Mouse (Mus musculus) neural tube, embryonic 12.5 days (tissue): ENCODE results near the gene Rassf2. TPM values are rescaled to one million over a fixed set of nuclear protein-coding genes. Genes with fewer than 3 reads are reported as not detected.

ENCODE experiments used
- ATAC-seq: fragments of 200-750 bp; cut with Nextera tagmentation; 2 replicates; pipeline ENCODE4 v1.8.0; 2017; ENCODE audit warnings: low read depth, mild to moderate bottlenecking, moderate TSS enrichment, moderate library complexity; ENCODE audit not compliant: low FRiP score
- H3K27ac ChIP-seq: fragments of 300-500 bp; sonication (generic); 2 replicates; pipeline ENCODE4 v1.5.1; 2016
- H3K27me3 ChIP-seq: fragments of 300-500 bp; sonication (generic); replicated peaks from 2 replicates; pipeline ENCODE4 v1.6.1; 2016; ENCODE audit warnings: mild to moderate bottlenecking
- H3K36me3 ChIP-seq: fragments of 300-500 bp; sonication (generic); 2 replicates; pipeline ENCODE4 v1.6.1; 2016; ENCODE audit warnings: mild to moderate bottlenecking
- H3K4me1 ChIP-seq: fragments of 300-500 bp; sonication (generic); 2 replicates; pipeline ENCODE4 v1.6.1; 2016
- H3K4me2 ChIP-seq: fragments of 300-500 bp; sonication (generic); replicated peaks from 2 replicates; pipeline ENCODE4 v1.6.1; 2016; ENCODE audit warnings: mild to moderate bottlenecking
- H3K4me3 ChIP-seq: fragments of 300-500 bp; sonication (generic); 2 replicates; pipeline ENCODE4 v1.5.1; 2016
- H3K9ac ChIP-seq: fragments of 300-500 bp; sonication (generic); 2 replicates; pipeline ENCODE4 v1.6.1; 2016; ENCODE audit warnings: mild to moderate bottlenecking
- H3K9me3 ChIP-seq: fragments of 300-500 bp; sonication (generic); 2 replicates; pipeline ENCODE4 v1.6.1; 2016; ENCODE audit warnings: mild to moderate bottlenecking
- WGBS: fragments of 180-500 bp; shearing (Covaris S2); methylation state at CpG from one replicate; pipeline ENCODE4 v1.1.7; 2016; 5-methylcytosine and 5-hydroxymethylcytosine counted together
- polyA plus RNA-seq: library from polyadenylated mRNA; unstranded; fragments of >200 nt; fragmentation: Nextera tagmentation; extraction: Ambion mirVana; gene quantifications from 2 replicates; pipeline ENCODE4 v1.2.1, GENCODE M21; 2016

Rassf2 gene
- polyA plus RNA-seq, 1 experiment from 2014 or later = 30.6 TPM

- no peak overlapping the region for H3K9ac ChIP-seq
- H3K9me3 ChIP-seq = no peaks in the 10 kb centered on the region
- no peaks in the 10 kb centered on the region for H3K27me3 ChIP-seq
- H3K4me1 ChIP-seq = 0 out of 2 replicates have a peak, but pooled peaks cover 4% of the 10 kb centered on the region
- no peak for ATAC-seq
- no peak overlapping the region for H3K4me3 ChIP-seq
- no peak overlapping the region for H3K4me2 ChIP-seq
- WGBS = 56% methylated on average over 7 of the region's 7 CpGs
- no peak overlapping the region for H3K27ac ChIP-seq
- peaks cover 7% of the 10 kb centered on the region; the same call in 1 of the 2 replicates for H3K36me3 ChIP-seq
These were observed 12.4 kb downstream of the Rassf2 start for GRCm38 (mm10) chr2:132017611-132018010.

- no peaks in the 10 kb centered on the region for H3K27me3 ChIP-seq
- no peaks in the 10 kb centered on the region for H3K9me3 ChIP-seq
- 88% methylated on average over 1 of the region's 1 CpGs for WGBS
- H3K4me1 ChIP-seq = 0 out of 2 replicates have a peak, but pooled peaks cover 3% of the 10 kb centered on the region
- H3K9ac ChIP-seq = no peak overlapping the region
- no peak overlapping the region for H3K4me2 ChIP-seq
- no peak overlapping the region for H3K27ac ChIP-seq
- H3K36me3 ChIP-seq = peaks cover 23% of the 10 kb centered on the region
- no peak for ATAC-seq
- H3K4me3 ChIP-seq = no peak overlapping the region
These were observed 14.0 kb downstream of the Rassf2 start for GRCm38 (mm10) chr2:132016034-132016433.

GRCm38 (mm10) chr2:132013152-132013551, 16.9 kb downstream of the Rassf2 start:
- Histone ChIP-seq H3K27ac (no peak overlapping the region), H3K9me3 (no peaks in the 10 kb centered on the region), H3K9ac (no peak overlapping the region), H3K4me3 (no peak overlapping the region), H3K36me3 (peaks cover 46% of the 10 kb centered on the region), H3K4me2 (no peak overlapping the region), H3K4me1 (no peaks in the 10 kb centered on the region), H3K27me3 (no peaks in the 10 kb centered on the region)
- WGBS = 92% methylated on average over 4 of the region's 4 CpGs
- ATAC-seq = no peak

GRCm38 (mm10) chr2:132010781-132011180, 19.3 kb downstream of the Rassf2 start:
- no peak for ATAC-seq
- H3K4me1 ChIP-seq = no peaks in the 10 kb centered on the region
- no peaks in the 10 kb centered on the region for H3K27me3 ChIP-seq
- no peak overlapping the region for H3K4me2 ChIP-seq
- H3K4me3 ChIP-seq = no peak overlapping the region
- H3K9ac ChIP-seq = no peak overlapping the region
- peaks cover 61% of the 10 kb centered on the region for H3K36me3 ChIP-seq
- H3K27ac ChIP-seq = no peak overlapping the region
- H3K9me3 ChIP-seq = no peaks in the 10 kb centered on the region
- 97% methylated on average over 2 of the region's 2 CpGs for WGBS

- Histone ChIP-seq H3K9ac (no peak overlapping the region), H3K9me3 (no peaks in the 10 kb centered on the region), H3K27ac (no peak overlapping the region), H3K4me3 (no peak overlapping the region), H3K4me1 (no peaks in the 10 kb centered on the region), H3K4me2 (no peak overlapping the region), H3K36me3 (peaks cover 86% of the 10 kb centered on the region), H3K27me3 (no peaks in the 10 kb centered on the region)
- 68% methylated on average over 4 of the region's 4 CpGs for WGBS
- ATAC-seq = no peak
These were observed 21.9 kb downstream of the Rassf2 start for GRCm38 (mm10) chr2:132008186-132008585.

GRCm38 (mm10) chr2:132007475-132007819, 22.6 kb downstream of the Rassf2 start:
- Histone ChIP-seq H3K9ac (no peak overlapping the region), H3K27ac (no peak overlapping the region), H3K4me3 (no peak overlapping the region), H3K36me3 (peaks cover 86% of the 10 kb centered on the region), H3K9me3 (no peaks in the 10 kb centered on the region), H3K27me3 (no peaks in the 10 kb centered on the region), H3K4me1 (no peaks in the 10 kb centered on the region), H3K4me2 (no peak overlapping the region)
- ATAC-seq = no peak
- WGBS = 44% methylated on average over 6 of the region's 6 CpGs

GRCm38 (mm10) chr2:132006561-132007474, 23.2 kb downstream of the Rassf2 start:
- no peaks in the 10 kb centered on the region for H3K27me3 ChIP-seq
- H3K27ac ChIP-seq = no peak overlapping the region
- ATAC-seq = no peak
- no peak overlapping the region for H3K9ac ChIP-seq
- 84% methylated on average over 18 of the region's 18 CpGs for WGBS
- no peak overlapping the region for H3K4me2 ChIP-seq
- no peaks in the 10 kb centered on the region for H3K4me1 ChIP-seq
- H3K36me3 ChIP-seq = peaks cover 84% of the 10 kb centered on the region
- H3K4me3 ChIP-seq = no peak overlapping the region
- H3K9me3 ChIP-seq = no peaks in the 10 kb centered on the region

GRCm38 (mm10) chr2:132005445-132005844, 24.6 kb downstream of the Rassf2 start:
- H3K27me3 ChIP-seq = no peaks in the 10 kb centered on the region
- 93% methylated on average over 4 of the region's 4 CpGs for whole genome bisulfite sequencing
- H3K27ac ChIP-seq = no peak overlapping the region
- H3K4me2 ChIP-seq = no peak overlapping the region
- H3K9ac ChIP-seq = no peak overlapping the region
- no peaks in the 10 kb centered on the region for H3K4me1 ChIP-seq
- H3K36me3 ChIP-seq = peaks cover 79% of the 10 kb centered on the region
- H3K4me3 ChIP-seq = no peak overlapping the region
- H3K9me3 ChIP-seq = no peaks in the 10 kb centered on the region
- ATAC-seq = no peak

GRCm38 (mm10) chr2:132004495-132005136, 25.4 kb downstream of the Rassf2 start:
- Histone ChIP-seq H3K4me1 (no peaks in the 10 kb centered on the region), H3K4me2 (no peak overlapping the region), H3K9ac (no peak overlapping the region), H3K27me3 (no peaks in the 10 kb centered on the region), H3K4me3 (no peak overlapping the region), H3K9me3 (no peaks in the 10 kb centered on the region), H3K36me3 (peaks cover 78% of the 10 kb centered on the region), H3K27ac (no peak overlapping the region)
- no peak for ATAC-seq
- 89% methylated on average over 9 of the region's 9 CpGs for WGBS

- no peak overlapping the region for H3K27ac ChIP-seq
- no peaks in the 10 kb centered on the region for H3K4me1 ChIP-seq
- H3K4me3 ChIP-seq = no peak overlapping the region
- no peaks in the 10 kb centered on the region for H3K27me3 ChIP-seq
- 92% methylated on average over 5 of the region's 5 CpGs for WGBS
- H3K36me3 ChIP-seq = peaks cover 78% of the 10 kb centered on the region
- H3K9me3 ChIP-seq = no peaks in the 10 kb centered on the region
- no peak overlapping the region for H3K4me2 ChIP-seq
- ATAC-seq = no peak
- H3K9ac ChIP-seq = no peak overlapping the region
These were observed 26.1 kb downstream of the Rassf2 start for GRCm38 (mm10) chr2:132003916-132004315.

GRCm38 (mm10) chr2:132001696-132002334, 28.2 kb downstream of the Rassf2 start:
- Histone ChIP-seq H3K4me3 (no peak overlapping the region), H3K4me1 (no peaks in the 10 kb centered on the region), H3K36me3 (peaks cover 81% of the 10 kb centered on the region), H3K4me2 (no peak overlapping the region), H3K9ac (no peak overlapping the region), H3K27ac (no peak overlapping the region), H3K27me3 (no peaks in the 10 kb centered on the region), H3K9me3 (no peaks in the 10 kb centered on the region)
- no peak for ATAC-seq
- WGBS = 60% methylated on average over 13 of the region's 13 CpGs

- no peak for ATAC-seq
- Histone ChIP-seq H3K36me3 (peaks cover 65% of the 10 kb centered on the region), H3K9ac (no peak overlapping the region), H3K4me1 (no peaks in the 10 kb centered on the region), H3K27me3 (no peaks in the 10 kb centered on the region), H3K4me3 (no peak overlapping the region), H3K27ac (no peak overlapping the region), H3K9me3 (no peaks in the 10 kb centered on the region), H3K4me2 (no peak overlapping the region)
- WGBS = 46% methylated on average over 5 of the region's 5 CpGs
These were observed 32.7 kb downstream of the Rassf2 start for GRCm38 (mm10) chr2:131997356-131997755.
